Mouse (Mus musculus) frontal cortex, postnatal 10 days (tissue): ENCODE data around the gene Tdrd3.

Source experiments
- DNase-seq, 2 experiments: peaks; one replicate each; pipeline ENCODE4 v3.0.0; 2022; ENCODE audit warnings: low spot score in 2 of 2, mixed read lengths in 1 of 2

Tdrd3 gene

DNA sequence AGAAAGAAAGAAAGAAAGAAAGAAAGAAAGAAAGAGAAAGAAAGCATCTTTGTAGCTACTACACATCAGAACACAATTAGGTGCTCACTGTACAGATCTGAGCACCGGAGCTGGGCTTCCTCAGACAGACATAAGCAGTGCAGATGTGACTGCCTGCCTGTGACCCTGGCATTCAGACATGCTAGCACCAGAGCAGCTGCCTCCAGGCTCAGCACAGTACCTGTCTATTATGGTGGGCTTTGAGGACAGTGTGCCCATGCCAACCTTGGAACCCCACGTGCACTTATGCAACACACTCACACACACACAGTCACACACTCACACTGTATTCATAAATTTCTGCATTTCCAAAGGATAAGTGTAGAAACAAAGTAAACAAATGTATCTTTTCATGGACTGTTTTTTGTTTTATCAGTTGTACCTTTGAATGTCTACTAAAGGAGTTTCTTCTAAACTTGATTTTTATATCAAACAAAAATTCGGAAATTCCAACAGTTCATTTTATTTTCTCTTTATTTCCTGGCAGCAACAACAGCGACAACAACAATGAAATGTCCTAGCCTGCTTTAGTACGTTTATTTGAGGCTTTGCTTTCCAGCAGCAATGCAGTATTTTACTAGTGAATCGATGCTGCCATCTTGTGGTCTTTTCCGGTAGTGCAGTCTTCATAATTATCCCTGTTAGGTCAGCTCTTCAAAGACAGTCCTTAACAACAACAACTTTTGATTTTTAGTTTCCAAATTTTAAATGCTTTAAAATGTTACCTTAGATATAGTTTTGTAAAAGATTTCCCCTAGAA lies 35.4 kb downstream of the Tdrd3 start:
- peak in 1 of 2 experiments; percentile 69 for DNase-seq

DNA sequence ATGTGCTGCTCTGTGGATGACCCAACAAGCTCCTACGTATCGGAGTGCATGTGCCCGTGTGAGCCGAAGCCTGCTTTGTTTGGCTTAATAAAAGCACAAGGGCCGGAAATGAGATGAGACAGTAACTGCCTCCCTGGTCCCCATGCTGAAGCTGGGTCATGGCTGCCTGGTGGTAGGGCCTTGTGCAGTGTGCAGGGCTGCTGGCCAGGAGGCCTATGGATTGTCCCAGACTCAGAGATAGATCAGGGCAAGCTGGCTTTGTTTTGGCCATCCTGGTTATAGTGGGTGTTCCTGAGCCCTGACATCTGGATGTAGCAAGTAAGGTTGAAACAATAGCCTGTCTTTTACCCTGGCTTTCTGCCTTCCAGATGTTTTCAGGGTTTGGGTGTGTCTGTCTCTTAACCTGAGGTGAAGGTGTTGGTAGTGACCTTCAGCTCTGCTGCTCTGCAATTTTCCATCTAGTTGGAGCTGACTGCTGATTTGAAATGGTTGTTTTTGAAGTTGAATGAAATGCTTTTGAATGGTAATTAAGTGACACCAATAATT lies 39.3 kb downstream of the Tdrd3 start:
- DNase-seq: no peak

DNA sequence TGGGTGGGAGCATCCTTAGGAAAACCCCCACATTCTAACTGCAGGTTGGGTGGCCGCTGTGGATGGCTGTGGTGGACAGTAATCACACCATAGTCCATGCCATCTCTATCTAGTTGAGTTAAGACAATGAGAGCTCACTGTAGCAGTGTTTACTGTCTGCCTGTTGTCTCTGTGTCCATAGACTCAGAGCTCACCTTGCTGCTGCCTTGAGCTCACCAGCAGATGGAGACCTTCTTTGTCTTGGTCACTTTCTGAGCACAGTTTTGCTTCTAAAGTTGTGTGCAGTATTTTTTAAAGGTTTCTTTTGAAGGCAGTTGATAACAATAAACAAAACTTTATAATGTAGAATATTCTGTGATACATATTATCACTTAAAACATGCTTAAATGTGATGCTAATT lies 43.3 kb downstream of the Tdrd3 start:
- no peak for DNase-seq

DNA sequence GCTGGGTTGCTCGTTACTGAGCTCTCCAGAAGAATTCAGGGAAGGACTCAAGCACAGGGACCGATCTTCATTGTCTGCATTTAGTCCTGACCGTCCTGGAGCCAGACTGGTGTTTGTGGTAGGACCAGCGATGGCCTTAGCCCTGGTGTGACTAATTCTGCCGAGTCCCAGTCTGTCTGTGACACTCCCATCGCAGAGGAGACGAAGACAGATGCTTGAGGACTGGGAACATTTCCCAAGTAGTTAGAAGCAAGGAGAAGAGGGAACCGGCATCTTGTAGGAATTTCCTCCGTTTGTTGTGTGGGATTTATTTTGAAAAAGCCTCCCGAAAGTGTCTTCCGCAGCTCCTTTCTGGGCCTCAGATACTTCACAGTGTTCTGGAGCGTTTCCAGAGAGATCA lies 45.1 kb downstream of the Tdrd3 start:
- no peak for DNase-seq

DNA sequence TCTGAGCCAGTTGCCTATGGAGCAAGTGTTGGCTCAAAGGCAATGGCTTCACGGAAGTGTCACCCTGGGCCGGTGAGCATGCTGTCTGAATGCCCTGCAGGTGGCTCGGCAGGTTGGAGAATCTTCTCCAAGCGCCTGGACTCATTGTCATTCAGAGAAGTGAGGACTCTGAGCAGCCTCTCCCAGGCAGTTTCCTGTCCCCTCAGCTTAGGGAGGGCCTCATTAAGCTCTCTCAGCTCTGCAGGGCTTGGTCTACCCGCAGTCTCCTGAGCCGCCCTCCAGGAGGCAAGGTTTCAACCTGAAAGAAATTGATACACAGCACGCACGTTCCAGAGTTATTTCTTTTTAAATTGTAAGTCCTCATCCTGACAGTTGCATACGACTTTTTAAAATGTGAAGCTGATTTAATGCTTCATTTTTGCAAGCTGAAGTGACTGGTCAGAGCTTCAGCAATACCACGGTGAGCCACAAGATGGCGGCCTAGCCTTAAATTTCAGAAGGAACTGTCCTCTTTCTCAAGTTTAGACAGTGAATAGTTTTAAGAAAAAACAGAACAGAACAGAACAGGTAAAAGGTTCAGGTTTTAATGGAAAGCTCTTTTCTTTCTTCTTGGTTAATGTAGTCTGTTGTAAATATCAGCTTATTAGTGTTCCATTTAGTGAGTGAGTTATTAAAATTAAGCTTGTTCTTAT lies 47.7 kb downstream of the Tdrd3 start:
- DNase-seq: peak; percentile 34 to 79

DNA sequence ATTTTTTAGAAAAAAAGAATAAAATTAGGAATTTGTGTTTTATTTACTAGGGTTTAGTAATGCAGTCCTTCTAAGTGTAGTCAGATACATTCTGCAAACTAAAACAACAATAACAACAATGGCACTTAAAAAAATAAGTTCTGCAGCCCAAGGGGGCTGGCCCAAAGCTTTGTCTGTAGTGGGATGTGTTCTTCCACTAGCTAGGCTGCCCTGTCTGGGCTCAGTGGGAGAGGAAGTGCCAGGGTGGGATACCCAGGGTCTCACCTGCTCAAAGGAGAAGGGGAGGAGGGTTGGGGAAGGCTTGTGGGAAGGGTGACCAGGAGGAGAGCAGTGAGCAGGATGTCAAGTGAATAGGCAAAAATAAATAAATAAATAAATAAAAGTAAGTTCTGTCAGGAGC lies 48.2 kb downstream of the Tdrd3 start:
- no peak for DNase-seq

DNA sequence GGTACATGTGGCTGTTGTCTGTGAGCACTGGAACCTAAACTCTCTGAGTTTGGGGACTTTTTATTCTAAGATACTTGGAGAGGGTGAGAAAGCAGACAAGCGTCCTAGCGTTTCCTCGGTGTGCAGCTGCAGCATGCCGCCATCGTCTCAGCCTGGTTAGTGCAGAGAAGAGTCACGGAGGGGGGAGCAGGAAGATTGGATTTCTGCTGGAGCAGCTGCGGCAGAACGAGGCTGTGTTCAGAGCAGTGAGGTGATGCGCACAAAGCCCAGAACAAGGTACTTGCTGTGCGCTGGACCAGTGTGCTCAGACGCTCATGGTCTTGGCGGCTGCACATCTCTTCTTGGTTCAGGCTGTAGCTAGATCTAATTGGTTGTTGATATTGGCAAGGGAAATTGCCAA lies 51.1 kb downstream of the Tdrd3 start:
- no peak for DNase-seq

DNA sequence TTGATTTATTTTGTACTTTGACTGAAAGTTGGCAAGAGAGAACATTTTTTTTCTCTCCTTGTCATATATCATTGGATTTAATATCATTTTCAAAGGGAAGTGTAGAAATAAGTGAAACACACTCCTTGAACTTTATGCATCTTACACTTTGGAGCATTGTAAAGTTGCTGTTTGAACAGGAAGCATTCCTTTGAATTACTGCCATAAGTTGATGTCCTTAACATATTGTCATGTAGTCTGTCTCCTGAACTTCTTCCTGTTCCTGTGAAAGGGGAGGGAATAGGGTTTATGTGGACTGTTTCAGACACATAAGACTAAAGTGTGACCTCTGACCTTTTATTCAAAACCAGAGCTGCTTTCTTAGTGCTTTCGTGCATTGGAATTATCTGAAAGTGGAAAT lies 55.1 kb downstream of the Tdrd3 start:
- DNase-seq: no peak

DNA sequence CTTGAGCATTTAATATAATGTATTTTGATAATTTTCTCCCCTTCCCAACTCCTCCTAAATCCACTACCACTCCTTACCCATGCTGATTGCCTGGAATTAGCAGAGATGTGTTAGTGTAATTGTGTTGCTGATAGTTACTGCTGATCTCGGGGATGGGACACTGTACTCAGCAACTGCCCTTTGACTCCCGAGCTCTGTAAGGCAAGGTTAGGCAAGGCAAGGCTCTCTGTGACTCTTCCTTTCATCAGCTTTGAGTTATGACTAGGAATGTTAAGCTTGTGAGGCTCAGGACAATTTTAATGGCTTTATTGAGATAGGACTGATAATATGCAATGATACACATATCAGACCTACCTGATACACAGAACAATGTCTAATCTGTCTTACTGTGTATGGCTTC lies 56.3 kb downstream of the Tdrd3 start:
- DNase-seq: no peak

DNA sequence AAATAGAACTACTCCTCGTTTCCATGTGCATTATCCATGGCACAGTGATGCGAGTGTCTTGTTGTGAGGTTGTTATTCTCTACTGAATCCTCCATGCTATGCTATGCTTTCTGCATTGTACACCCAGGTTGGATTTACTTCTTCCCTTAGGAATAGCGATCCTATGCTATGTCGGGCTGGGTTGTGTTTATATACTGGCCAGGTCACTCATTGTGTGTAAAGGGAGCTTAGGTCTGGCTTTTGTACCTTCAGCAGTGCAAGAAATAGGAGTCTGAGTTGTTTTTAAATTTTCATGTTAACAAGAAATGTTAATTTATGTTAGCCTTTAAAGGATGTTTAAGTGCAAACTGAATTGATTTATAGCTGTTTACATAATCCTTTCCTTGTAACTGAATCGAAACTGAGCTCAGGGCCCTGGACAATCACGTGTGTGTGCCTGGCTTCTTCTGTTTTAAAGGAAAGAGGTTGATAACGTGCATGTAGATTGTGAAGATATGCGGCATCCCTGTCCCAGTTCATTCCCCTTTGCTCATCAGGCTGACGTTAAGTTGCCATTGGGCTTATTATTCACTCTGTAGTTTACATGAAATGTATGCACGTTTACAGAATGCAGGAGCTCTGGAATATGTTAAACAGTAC lies 59.4 kb downstream of the Tdrd3 start:
- DNase-seq: no peak

DNA sequence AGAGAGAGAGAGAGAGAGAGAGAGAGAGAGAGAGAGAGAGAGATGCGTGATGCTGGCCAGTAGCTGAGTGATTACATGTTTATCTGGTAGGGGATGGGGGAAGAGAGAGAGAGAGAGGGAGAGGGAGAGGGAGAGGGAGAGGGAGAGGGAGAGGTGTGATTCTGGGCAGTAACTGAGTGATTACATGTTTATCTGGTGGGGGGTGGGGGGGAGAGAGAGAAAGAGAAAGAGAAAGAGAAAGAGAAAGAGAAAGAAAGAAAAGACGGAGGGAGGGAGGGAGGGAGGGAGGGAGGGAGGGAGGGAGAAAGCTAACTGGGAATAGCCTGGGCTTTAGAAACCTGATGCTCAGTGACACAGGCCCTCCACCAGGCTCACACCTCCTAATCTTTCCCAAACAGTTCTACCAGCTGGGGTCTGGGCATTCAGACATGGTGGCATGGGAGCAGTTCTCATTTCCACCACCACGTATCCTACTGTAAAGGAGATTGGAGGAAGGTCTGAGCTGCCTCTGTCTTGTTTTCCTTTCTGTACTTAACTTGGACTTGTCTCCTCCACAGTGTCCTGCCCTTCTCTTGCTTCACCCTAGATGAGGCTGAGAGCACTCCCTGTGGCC lies 62.0 kb downstream of the Tdrd3 start:
- DNase-seq: no peak

DNA sequence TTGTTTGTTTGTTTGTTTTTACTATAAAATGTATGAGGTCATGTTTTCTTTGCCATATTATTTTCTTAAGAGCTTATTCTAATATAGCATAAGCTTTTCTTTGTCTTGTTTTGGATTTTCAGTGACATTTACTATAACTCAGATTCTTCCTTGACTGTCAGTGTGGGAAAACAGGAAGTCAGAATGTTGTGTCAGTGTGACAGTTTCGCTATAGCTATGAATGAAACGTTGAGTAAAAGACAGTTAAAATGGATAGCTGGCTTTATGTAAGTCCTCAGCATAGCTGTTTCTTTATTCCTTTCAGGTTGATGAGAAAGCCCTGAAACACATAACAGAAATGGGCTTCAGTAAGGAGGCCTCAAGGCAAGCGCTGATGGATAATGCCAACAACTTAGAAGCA lies 69.4 kb downstream of the Tdrd3 start:
- no peak for DNase-seq

DNA sequence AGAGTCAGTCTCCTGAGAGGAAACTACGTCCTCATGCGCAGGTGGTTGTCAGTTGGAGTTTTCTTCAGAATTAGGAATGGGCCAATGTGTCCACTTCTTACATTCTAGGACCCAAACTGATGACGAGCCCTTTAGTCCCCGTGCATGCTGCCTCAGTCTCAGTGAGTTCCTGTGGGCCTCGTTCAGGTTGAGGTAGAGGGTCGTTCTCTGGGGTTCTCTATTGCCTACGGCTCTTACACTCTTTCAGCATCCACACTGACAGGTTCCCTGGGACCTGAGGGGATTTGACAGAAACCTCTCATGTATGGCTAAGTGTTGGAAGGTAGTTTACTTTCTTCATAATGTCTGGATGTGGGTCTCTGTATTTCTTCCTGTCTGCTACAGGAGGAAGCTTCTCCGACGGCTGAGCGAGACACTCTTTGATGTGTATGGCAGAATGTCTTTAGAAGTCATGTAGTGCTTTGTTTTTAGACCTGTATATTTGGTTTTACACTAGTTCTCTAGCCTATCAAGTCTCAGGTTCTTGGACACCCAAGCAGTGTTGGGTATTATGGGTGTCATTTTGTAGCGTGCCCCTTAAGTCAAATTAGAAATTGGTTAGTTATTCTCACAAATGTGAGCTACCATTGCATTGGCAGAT lies 81.6 kb downstream of the Tdrd3 start:
- DNase-seq: no peak

DNA sequence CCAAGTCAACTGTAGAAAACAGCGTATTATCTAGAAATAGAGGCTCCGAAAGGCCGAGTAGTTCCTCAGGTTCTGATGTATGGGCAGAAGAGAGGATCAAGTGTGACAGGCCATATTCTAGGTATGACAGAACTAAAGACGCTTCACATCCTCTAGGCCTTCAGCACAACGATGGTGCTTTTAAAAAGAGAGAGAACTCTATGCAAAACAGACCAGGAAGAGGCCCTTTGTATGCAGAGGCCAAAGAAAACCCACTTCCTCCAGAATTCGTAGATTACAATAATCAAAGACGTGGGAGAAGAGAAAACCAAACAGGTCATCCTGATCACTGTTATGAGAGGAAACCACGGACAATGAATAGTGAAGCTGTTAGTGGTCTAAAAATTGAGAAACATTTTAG lies 89.5 kb downstream of the Tdrd3 start:
- DNase-seq: no peak

DNA sequence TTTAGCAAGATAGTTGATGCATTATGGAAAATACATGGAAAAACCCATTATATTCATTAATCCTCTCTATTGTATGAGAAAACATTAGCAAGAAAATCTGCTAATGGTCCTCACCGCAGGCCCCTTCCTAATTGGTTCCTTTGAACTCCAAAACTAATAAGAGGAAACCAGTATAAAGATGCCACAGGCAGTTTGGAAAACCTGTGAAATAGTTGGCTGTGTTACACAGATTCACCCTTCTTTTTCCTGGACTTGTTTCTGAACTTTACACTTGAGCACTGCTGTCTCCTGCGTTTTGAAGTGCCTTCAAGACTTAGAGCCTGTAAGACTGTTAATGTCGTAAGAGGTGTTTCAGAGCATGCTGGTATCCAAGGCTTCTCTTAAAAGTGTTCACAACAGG lies 98.8 kb downstream of the Tdrd3 start:
- no peak for DNase-seq

DNA sequence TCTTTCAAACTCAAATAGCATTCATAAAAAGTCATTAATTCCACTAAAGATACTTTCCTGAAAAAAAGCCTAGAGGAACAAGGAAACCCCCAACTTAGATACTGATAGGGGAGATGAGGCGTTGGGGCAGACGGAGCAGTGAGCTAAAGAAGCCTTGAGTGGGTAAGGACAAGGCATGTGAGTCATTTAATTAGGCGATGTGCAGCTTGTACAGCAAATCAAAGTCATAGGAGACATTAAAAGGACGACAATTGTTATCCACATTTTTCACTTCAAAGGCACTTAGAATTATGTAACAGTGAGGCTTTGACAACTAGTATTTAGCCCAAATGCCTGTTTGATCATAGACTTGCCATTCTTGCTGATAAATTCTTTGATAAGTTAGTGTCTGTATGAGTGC lies 100.9 kb downstream of the Tdrd3 start:
- no peak for DNase-seq

DNA sequence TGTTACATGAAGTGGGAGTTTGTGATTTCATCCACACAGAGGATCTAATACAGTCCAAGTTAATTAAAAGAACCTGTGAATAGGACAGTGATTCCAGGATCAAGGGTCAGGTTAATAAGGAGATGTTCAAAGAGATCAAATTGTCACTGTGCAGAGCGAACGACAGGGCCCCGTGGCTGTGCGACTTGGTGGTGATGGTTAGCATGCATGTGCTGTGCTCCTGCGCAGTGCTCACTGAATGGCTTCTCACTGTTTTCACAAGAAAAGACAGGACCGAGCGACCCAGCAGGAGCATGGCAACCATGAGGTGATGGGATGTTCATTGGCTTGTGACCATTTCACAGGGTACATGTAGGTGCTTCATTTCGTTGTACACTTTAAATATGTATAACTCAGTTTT lies 115.4 kb downstream of the Tdrd3 start:
- DNase-seq: no peak

DNA sequence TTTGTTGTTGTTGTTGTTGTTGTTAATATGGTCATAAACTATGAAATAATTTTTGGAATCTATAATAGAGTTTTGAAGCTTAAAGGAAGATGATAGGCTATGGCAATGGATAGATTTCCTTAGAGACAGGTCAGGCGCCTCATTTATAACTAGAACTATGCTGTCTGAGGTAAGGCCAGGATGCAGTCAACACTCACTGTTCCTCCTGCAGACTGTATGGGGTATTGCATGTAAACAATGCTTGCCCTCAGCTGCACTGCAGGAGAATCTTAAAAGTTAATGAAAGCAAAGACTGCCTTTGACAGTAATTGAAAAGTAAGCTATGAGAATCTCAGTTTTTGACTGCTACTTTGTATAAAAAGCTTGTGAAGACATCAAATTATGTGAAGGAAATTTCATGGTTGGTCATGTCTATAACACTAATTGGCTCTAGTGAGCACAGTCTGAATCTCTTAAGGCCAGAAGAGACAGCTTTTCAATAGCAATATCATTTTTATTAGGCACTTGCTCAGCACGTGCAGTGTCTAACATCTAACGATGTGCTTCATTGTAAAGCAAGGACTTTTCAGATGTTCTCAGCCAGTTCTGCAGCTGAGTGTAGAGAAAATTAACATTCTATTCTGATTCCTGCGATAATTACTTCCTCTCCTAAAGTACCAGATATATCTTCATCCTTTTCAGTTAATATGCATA lies 120.8 kb downstream of the Tdrd3 start:
- no peak for DNase-seq

DNA sequence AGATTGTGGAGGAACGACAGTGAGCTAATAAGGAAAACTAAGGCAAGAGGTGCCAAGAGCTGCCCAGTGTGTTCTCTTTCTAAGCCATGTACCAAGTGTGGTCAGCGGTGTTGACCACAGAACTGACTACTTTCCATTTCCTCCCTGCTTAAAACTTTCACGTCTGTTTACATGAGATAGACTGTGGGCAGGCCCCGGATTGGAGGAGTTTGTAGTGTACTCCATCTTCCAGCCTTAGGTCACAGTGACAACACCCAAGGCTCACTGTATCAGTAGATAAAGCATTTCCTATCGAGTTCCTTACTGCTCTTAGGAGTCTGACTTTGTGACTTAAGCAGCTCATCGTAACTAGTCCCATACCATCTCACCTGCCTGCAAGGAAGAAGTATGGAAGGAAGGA lies 133.5 kb downstream of the Tdrd3 start:
- no peak for DNase-seq

DNA sequence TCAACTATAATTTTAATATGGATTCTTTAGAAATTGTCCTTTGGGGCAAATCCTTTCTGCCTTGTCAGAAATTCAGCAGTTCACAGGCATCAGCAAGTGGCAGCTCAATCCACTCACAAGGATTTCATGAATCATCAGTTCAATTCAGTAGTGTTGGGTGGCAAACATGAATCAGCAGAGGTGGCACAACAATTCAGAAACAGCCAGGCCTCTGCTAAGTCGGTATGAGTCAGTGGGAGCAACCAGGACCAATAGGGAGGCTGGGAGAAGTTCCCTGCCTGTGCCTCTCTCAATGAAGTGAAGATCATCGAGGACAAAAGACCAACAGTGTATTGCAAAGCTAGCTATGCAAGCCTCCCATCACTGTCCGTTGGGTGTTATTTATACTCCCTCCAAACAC lies 135.8 kb downstream of the Tdrd3 start:
- DNase-seq: no peak

DNA sequence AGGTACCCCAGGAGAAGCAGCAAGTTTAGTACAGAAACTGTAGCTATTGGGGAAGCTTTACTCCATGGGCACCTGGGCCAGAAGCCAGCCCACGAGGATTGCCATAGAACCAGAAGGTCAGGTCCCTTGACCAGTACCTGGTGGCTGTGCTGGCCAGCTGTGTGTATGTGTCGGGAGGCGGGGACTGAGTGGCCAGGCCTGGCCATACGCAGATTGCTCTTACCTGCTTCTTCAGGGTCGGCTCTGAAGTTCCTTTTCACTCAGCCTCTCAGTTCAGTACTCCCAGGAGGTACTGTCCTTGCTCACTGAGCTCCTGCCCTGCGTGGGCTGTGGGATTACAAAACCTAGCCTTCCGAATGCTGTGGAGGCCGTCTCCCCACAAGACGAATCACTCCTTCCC lies 147.4 kb downstream of the Tdrd3 start:
- no peak for DNase-seq
